Comparison of ENCODE assay signal across 26 mouse cellular contexts in genomic region chr9:99131119-99131518, GRCm38 (mm10). TPM values are rescaled to one million over a fixed set of nuclear protein-coding genes. Genes with fewer than 3 reads are reported as not detected.
A peak's percentile ranks its signal among the peaks of the same experiment; 100 is the strongest.
DNase-seq lines count a peak whose midpoint lies in the region; ATAC-seq and TF ChIP-seq lines count a peak whose summit lies in the region.
"Had no signal": no experiment of that assay in that cellular context is flagged by ENCODE, and none has a peak within 500 bp of the region (broad histone marks: within the 10 kb centered on the region; RNA-seq: fewer than 3 reads in every experiment).

No protein-coding gene starts in this region.

- H3K9ac ChIP-seq in liver, embryonic 12.5 days, result no peak overlapping the region
- H3K9ac ChIP-seq: embryonic facial prominence, embryonic 15.5 days; heart, embryonic 12.5 days; kidney, embryonic 15.5 days had no signal

- 56% methylated on average over 4 of the region's 4 CpGs for WGBS in liver, embryonic 12.5 days (ENCODE audit: insufficient replicate concordance)

- no peak overlapping the region for H3K4me2 ChIP-seq in liver, embryonic 12.5 days
- H3K4me2 ChIP-seq: embryonic facial prominence, embryonic 15.5 days; heart, embryonic 12.5 days; kidney, embryonic 15.5 days had no signal

- no peak for TF ChIP-seq CTCF in embryonic fibroblast, embryonic 13.5 days (IDR thresholded peaks at IDR 0.05; ENCODE audit: borderline replicate concordance, insufficient read depth, low read length)

- DNase-seq in liver, result no peak
- no peak for DNase-seq in kidney, postnatal 10 days
- DNase-seq in kidney, adult 18-20 months, result no peak
- no peak for DNase-seq in layer of hippocampus, adult 9-11 months
- DNase-seq: adrenal gland, postnatal 14 days; B cell, adult 2 months; cerebellum, adult 8-10 months; gastrocnemius, postnatal 14 days; heart, adult 11 months; heart, postnatal 10 days; kidney, postnatal 4 days; lung, postnatal 14 days; right cerebral cortex, postnatal 25 days; spleen, adult 18-20 months had no signal

- H3K27me3 ChIP-seq in liver, embryonic 12.5 days (replicated peaks), result no peaks in the 10 kb centered on the region
- H3K27me3 ChIP-seq: embryonic facial prominence, embryonic 15.5 days; heart, embryonic 12.5 days; kidney, embryonic 15.5 days had no signal

- no peak for TF ChIP-seq POLR2A in embryonic fibroblast, embryonic 13.5 days (IDR thresholded peaks at IDR 0.05; ENCODE audit: low read depth, low read length)

- peaks cover 36% of the 10 kb centered on the region for H3K4me1 ChIP-seq in liver, embryonic 12.5 days
- peaks cover 30% of the 10 kb centered on the region for H3K4me1 ChIP-seq in embryonic fibroblast, embryonic 13.5 days (ENCODE audit: control insufficient read depth, insufficient read depth, low read length)
- H3K4me1 ChIP-seq: embryonic facial prominence, embryonic 15.5 days; kidney, embryonic 15.5 days had no signal

- H3K27ac ChIP-seq in liver, embryonic 12.5 days, result no peak overlapping the region
- H3K27ac ChIP-seq in embryonic fibroblast, embryonic 13.5 days (ENCODE audit: insufficient read depth, low read length), result peak overlapping the region; percentile 77
- H3K27ac ChIP-seq: embryonic facial prominence, embryonic 15.5 days; forebrain, embryonic 10.5 days; hindbrain, embryonic 10.5 days; hindbrain, postnatal 0 days; kidney, embryonic 15.5 days had no signal

- no peaks in the 10 kb centered on the region for H3K9me3 ChIP-seq in liver, embryonic 12.5 days (replicated peaks)
- H3K9me3 ChIP-seq: embryonic facial prominence, embryonic 15.5 days; forebrain, embryonic 10.5 days; heart, embryonic 12.5 days; hindbrain, embryonic 10.5 days; kidney, embryonic 15.5 days had no signal

- ATAC-seq in liver, embryonic 12.5 days, result peak; percentile 46
- 0 out of 2 replicates have a peak, but pooled peaks have one; percentile 34 for ATAC-seq in megakaryocyte progenitor cell, adult 5-6 weeks (replicated peaks; ENCODE audit: poor library complexity)
- ATAC-seq in CD4-positive, CD25-positive, alpha-beta regulatory T cell, adult 4 months, result no peak
- ATAC-seq: forebrain, embryonic 16.5 days; hindbrain, postnatal 0 days; intestine, embryonic 16.5 days had no signal

- peaks cover 13% of the 10 kb centered on the region; the same call in 1 of the 2 replicates for H3K36me3 ChIP-seq in liver, embryonic 12.5 days
- H3K36me3 ChIP-seq: embryonic facial prominence, embryonic 15.5 days; heart, embryonic 12.5 days; hindbrain, embryonic 10.5 days; kidney, embryonic 15.5 days had no signal

- no peak overlapping the region for H3K4me3 ChIP-seq in liver, embryonic 12.5 days
- H3K4me3 ChIP-seq in embryonic fibroblast, embryonic 13.5 days (ENCODE audit: insufficient read depth, low read length), result no peak overlapping the region
- H3K4me3 ChIP-seq: embryonic facial prominence, embryonic 15.5 days; forebrain, embryonic 10.5 days; heart, embryonic 12.5 days; hindbrain, embryonic 10.5 days; kidney, embryonic 15.5 days had no signal

RNA-seq across cellular contexts. Expression of gene Pik3cb, which starts 9.3 kb away (rescaled TPM):
- 4.8 and 5.1 TPM in 2 replicates for polyA plus RNA-seq in liver, embryonic 12.5 days (2016; fragmentation: Nextera tagmentation; extraction: Ambion mirVana)
- polyA plus RNA-seq in embryonic fibroblast, embryonic 13.5 days (2011; ENCODE audit: insufficient read length, low read depth, missing spikeins), result 5.2 and 6.7 TPM in 2 replicates
- total RNA-seq in megakaryocyte progenitor cell, adult 5-6 weeks (2015), result 12.3 and 13.5 TPM in 2 replicates
- 4.6 and 5.3 TPM in 2 replicates for total RNA-seq in megakaryocyte progenitor cell, adult 5-6 weeks (2017)
- 1 to 10 TPM in 1 of 2 experiments, under 1 TPM in 1; 0.81 to 1.3 TPM for polyA plus RNA-seq in CD4-positive, CD25-positive, alpha-beta regulatory T cell, adult 4 months (2017; shearing (Covaris generic))
